Mouse (Mus musculus): ENCODE data around the gene Zmynd15.

The Zmynd15 gene

GRCm38 (mm10) chr11:70506962-70507515 lies 47.8 kb downstream of the Zmynd15 start:
- DNase-seq: no peak

- DNase-seq: peak; percentile 59
These were observed 50.7 kb downstream of the Zmynd15 start for GRCm38 (mm10) chr11:70509753-70510564.

- DNase-seq: no peak
These were observed 52.0 kb downstream of the Zmynd15 start for GRCm38 (mm10) chr11:70511242-70511641.

- DNase-seq: no peak
These were observed 52.6 kb downstream of the Zmynd15 start for GRCm38 (mm10) chr11:70511825-70512224.

- no peak for DNase-seq
These were observed 53.6 kb downstream of the Zmynd15 start for GRCm38 (mm10) chr11:70512709-70513342.

- DNase-seq: peak; percentile 47
These were observed 54.3 kb downstream of the Zmynd15 start for GRCm38 (mm10) chr11:70513520-70513919.

- DNase-seq: no peak
These were observed 55.1 kb downstream of the Zmynd15 start, which contains the start of gene Vmo1 for GRCm38 (mm10) chr11:70514288-70514687. Gene Vmo1, minus strand, starts transcription at chr11:70514616.

Measured in lung, postnatal 10 days (tissue).